Mouse (Mus musculus) CD4-positive helper T cell, adult 2 months (primary cell): ENCODE measurements around the gene Slx4ip.
A peak's percentile ranks its signal among the peaks of the same experiment; 100 is the strongest.
"Not testable (repeated sequence)": the region's sequence is repeated elsewhere in the genome, so short reads cannot be mapped to it uniquely, and the experiment has no call there.

ENCODE experiments used
- DNase-seq: peaks from one replicate; pipeline ENCODE4 v3.0.0-alpha.2; 2012; ENCODE audit warnings: low read depth, missing footprints, low spot score

The Slx4ip gene

GRCm38 (mm10) chr2:136891068-136891950 lies at the start of gene Slx4ip, which contains the start of the genes AL731706.1 and Mkks:
Slx4ip (plus strand) TSS chr2:136891218.
AL731706.1 (minus strand) TSS chr2:136891389.
Mkks (minus strand) TSS chr2:136891389.
- peak; percentile 100 for DNase-seq

- DNase-seq: no peak
Measured at GRCm38 (mm10) chr2:136850366-136850765, 40.7 kb upstream of the Slx4ip start.

- no peak for DNase-seq
Measured at GRCm38 (mm10) chr2:136854543-136855388, 36.3 kb upstream of the Slx4ip start.

- DNase-seq: no peak
Measured at GRCm38 (mm10) chr2:136885579-136885978, 5.4 kb upstream of the Slx4ip start, which contains the start of gene AL731706.2. AL731706.2 (minus strand) TSS chr2:136885679.

GRCm38 (mm10) chr2:136886846-136887245 lies 4.2 kb upstream of the Slx4ip start:
- DNase-seq: no peak

- not testable (repeated sequence) for DNase-seq
Measured at GRCm38 (mm10) chr2:136890716-136891067, 326 bp upstream of the Slx4ip start.

GRCm38 (mm10) chr2:136891951-136892371 lies 943 bp downstream of the Slx4ip start:
- peak; percentile 98 for DNase-seq

- DNase-seq: no peak
Measured at GRCm38 (mm10) chr2:136894494-136894893, 3.5 kb downstream of the Slx4ip start.

- no peak for DNase-seq
Measured at GRCm38 (mm10) chr2:136896131-136896530, 5.1 kb downstream of the Slx4ip start.

GRCm38 (mm10) chr2:136908596-136908995 lies 17.6 kb downstream of the Slx4ip start:
- no peak for DNase-seq

GRCm38 (mm10) chr2:136909298-136909697 lies 18.3 kb downstream of the Slx4ip start:
- no peak for DNase-seq

GRCm38 (mm10) chr2:136911958-136912411 lies 21.0 kb downstream of the Slx4ip start:
- DNase-seq: no peak

GRCm38 (mm10) chr2:136913021-136913420 lies 22.0 kb downstream of the Slx4ip start:
- DNase-seq: no peak

- DNase-seq: no peak
Measured at GRCm38 (mm10) chr2:136914334-136914902, 23.4 kb downstream of the Slx4ip start.

- DNase-seq: no peak
Measured at GRCm38 (mm10) chr2:136919433-136919832, 28.4 kb downstream of the Slx4ip start.

GRCm38 (mm10) chr2:136920257-136920993 lies 29.4 kb downstream of the Slx4ip start:
- no peak for DNase-seq

- DNase-seq: no peak
Measured at GRCm38 (mm10) chr2:136921003-136921408, 30.0 kb downstream of the Slx4ip start.

- no peak for DNase-seq
Measured at GRCm38 (mm10) chr2:136936391-136937288, 45.6 kb downstream of the Slx4ip start.

- DNase-seq: no peak
Measured at GRCm38 (mm10) chr2:136938249-136938648, 47.2 kb downstream of the Slx4ip start.

GRCm38 (mm10) chr2:136946297-136946696 lies 55.3 kb downstream of the Slx4ip start:
- no peak for DNase-seq
